Mouse (Mus musculus) hindbrain, embryonic 14.5 days (tissue): Measurements from ENCODE around the gene Muc5b. TPM values are rescaled to one million over a fixed set of nuclear protein-coding genes. Genes with fewer than 3 reads are reported as not detected.

Experiments used
- ATAC-seq: fragments of 200-750 bp; cut with Nextera tagmentation; 2 replicates; pipeline ENCODE4 v1.8.0; 2017; ENCODE audit warnings: moderate number of reproducible peaks, mild to moderate bottlenecking, moderate TSS enrichment, moderate library complexity; ENCODE audit not compliant: low FRiP score
- DNase-seq: peaks from one replicate; pipeline ENCODE4 v3.0.0-alpha.2; 2015; ENCODE audit warnings: low spot score
- H3K27ac ChIP-seq: fragments of 300-500 bp; sonication (generic); 2 replicates; pipeline ENCODE4 v1.5.1; 2014; ENCODE audit warnings: mild to moderate bottlenecking, moderate library complexity
- H3K27me3 ChIP-seq: fragments of 300-500 bp; sonication (generic); 2 replicates; pipeline ENCODE4 v1.6.1; 2014; ENCODE audit warnings: mild to moderate bottlenecking, low read length, mixed read lengths; ENCODE audit not compliant: control insufficient read depth, insufficient read depth
- H3K36me3 ChIP-seq: fragments of 300-500 bp; sonication (generic); replicated peaks from 2 replicates; pipeline ENCODE4 v1.6.1; 2014; ENCODE audit not compliant: control insufficient read depth, insufficient read depth
- H3K4me1 ChIP-seq: fragments of 300-500 bp; sonication (generic); replicated peaks from 2 replicates; pipeline ENCODE4 v1.6.1; 2014; ENCODE audit warnings: antibody characterized with exemption, low read length, mixed read lengths; ENCODE audit not compliant: control insufficient read depth, insufficient read depth
- H3K4me2 ChIP-seq: fragments of 300-500 bp; sonication (generic); replicated peaks from 2 replicates; pipeline ENCODE4 v1.6.1; 2014; ENCODE audit warnings: mild to moderate bottlenecking, moderate library complexity
- H3K4me3 ChIP-seq: fragments of 300-500 bp; sonication (generic); replicated peaks from 2 replicates; pipeline ENCODE4 v1.5.1; 2014; ENCODE audit warnings: mild to moderate bottlenecking, low read length
- H3K9ac ChIP-seq: fragments of 300-500 bp; sonication (generic); 2 replicates; pipeline ENCODE4 v1.6.1; 2014
- H3K9me3 ChIP-seq: fragments of 300-500 bp; sonication (generic); 2 replicates; pipeline ENCODE4 v1.6.1; 2016; ENCODE audit warnings: low read length; ENCODE audit not compliant: control insufficient read depth
- WGBS: fragments of 180-500 bp; shearing (Covaris S2); extraction: QIAGEN DNeasy Blood & Tissue Kit; methylation state at CpG from one replicate; pipeline ENCODE4 v1.1.7; 2014; 5-methylcytosine and 5-hydroxymethylcytosine counted together
- polyA plus RNA-seq: library from polyadenylated mRNA; unstranded; fragments of >200 nt; fragmentation: Nextera tagmentation; extraction: Ambion mirVana; gene quantifications from 2 replicates; pipeline ENCODE4 v1.2.1, GENCODE M21; 2014

Gene Muc5b
- polyA plus RNA-seq, 1 experiment from 2014 or later: 0.03 TPM

- ATAC-seq: no peak
- Histone ChIP-seq H3K4me3 (no peak overlapping the region), H3K9me3 (no peaks in the 10 kb centered on the region), H3K4me2 (no peak overlapping the region), H3K4me1 (no peaks in the 10 kb centered on the region), H3K36me3 (peaks cover 76% of the 10 kb centered on the region), H3K27me3 (no peaks in the 10 kb centered on the region), H3K9ac (no peak overlapping the region), H3K27ac (no peak overlapping the region)
- whole genome bisulfite sequencing: 95% methylated on average over 2 of the region's 2 CpGs
- no peak for DNase-seq
These were observed 39.9 kb downstream of the Muc5b start for GRCm38 (mm10) chr7:141878813-141879212.

GRCm38 (mm10) chr7:141892151-141892550 is 53.3 kb downstream of the Muc5b start:
- Histone ChIP-seq H3K9ac (no peak overlapping the region), H3K4me3 (no peak overlapping the region), H3K27me3 (no peaks in the 10 kb centered on the region), H3K4me2 (no peak overlapping the region), H3K36me3 (peaks cover 58% of the 10 kb centered on the region), H3K4me1 (no peaks in the 10 kb centered on the region), H3K9me3 (no peaks in the 10 kb centered on the region), H3K27ac (no peak overlapping the region)
- ATAC-seq (no peak), DNase-seq (no peak)
- 97% methylated on average over 7 of the region's 7 CpGs for WGBS

GRCm38 (mm10) chr7:141901825-141902224 is 63.0 kb downstream of the Muc5b start:
- no peak for DNase-seq
- 1% methylated on average over 16 of the region's 16 CpGs for WGBS

GRCm38 (mm10) chr7:141902269-141902729 is 63.4 kb downstream of the Muc5b start:
- Histone ChIP-seq H3K4me2 (peak overlapping the region; percentile 94), H3K4me3 (peak overlapping the region; percentile 86), H3K27me3 (no peaks in the 10 kb centered on the region), H3K27ac (peak overlapping the region; percentile 84), H3K36me3 (no peaks in the 10 kb centered on the region), H3K4me1 (peaks cover 30% of the 10 kb centered on the region), H3K9ac (peak overlapping the region; percentile 89), H3K9me3 (no peaks in the 10 kb centered on the region)
- under 1% methylated on average over 44 of the region's 44 CpGs for WGBS
- ATAC-seq (peak; percentile 96), DNase-seq (peak; percentile 100)

More at GRCm38 (mm10) chr7:141901825-141902224, 63.0 kb downstream of the Muc5b start:
- H3K4me1 ChIP-seq: peaks cover 30% of the 10 kb centered on the region
- H3K27me3 ChIP-seq: no peaks in the 10 kb centered on the region
- H3K9me3 ChIP-seq: no peaks in the 10 kb centered on the region
- peak overlapping the region; percentile 86 for H3K4me3 ChIP-seq
- H3K9ac ChIP-seq: peak overlapping the region; percentile 89
- no peak; the same call in 1 of the 2 replicates for ATAC-seq
- H3K4me2 ChIP-seq: peak overlapping the region; percentile 94
- H3K27ac ChIP-seq: peak overlapping the region; percentile 83
- H3K36me3 ChIP-seq: no peaks in the 10 kb centered on the region

- WGBS: 70% methylated on average over 4 of the region's 4 CpGs
- peak overlapping the region; percentile 84 for H3K27ac ChIP-seq
- peak overlapping the region; percentile 45 for H3K9ac ChIP-seq
- H3K4me1 ChIP-seq: peaks cover 30% of the 10 kb centered on the region
- H3K9me3 ChIP-seq: no peaks in the 10 kb centered on the region
- H3K36me3 ChIP-seq: no peaks in the 10 kb centered on the region
- H3K4me3 ChIP-seq: peak overlapping the region; percentile 86
- H3K27me3 ChIP-seq: no peaks in the 10 kb centered on the region
- DNase-seq (peak; percentile 48), ATAC-seq (no peak)
- H3K4me2 ChIP-seq: peak overlapping the region; percentile 94
These were observed 63.9 kb downstream of the Muc5b start for GRCm38 (mm10) chr7:141902791-141903190.

GRCm38 (mm10) chr7:141908591-141908990 is 69.7 kb downstream of the Muc5b start:
- H3K27ac ChIP-seq: no peak overlapping the region
- H3K4me2 ChIP-seq: no peak overlapping the region
- no peak overlapping the region for H3K4me3 ChIP-seq
- DNase-seq (no peak), ATAC-seq (no peak)
- H3K4me1 ChIP-seq: no peaks in the 10 kb centered on the region
- no peaks in the 10 kb centered on the region for H3K36me3 ChIP-seq
- WGBS: 62% methylated on average over 6 of the region's 6 CpGs
- H3K9me3 ChIP-seq: no peaks in the 10 kb centered on the region
- H3K9ac ChIP-seq: no peak overlapping the region
- no peaks in the 10 kb centered on the region for H3K27me3 ChIP-seq

- Histone ChIP-seq H3K4me2 (no peak overlapping the region), H3K4me3 (no peak overlapping the region), H3K36me3 (no peaks in the 10 kb centered on the region), H3K9ac (no peak overlapping the region), H3K4me1 (no peaks in the 10 kb centered on the region), H3K9me3 (no peaks in the 10 kb centered on the region), H3K27me3 (no peaks in the 10 kb centered on the region), H3K27ac (no peak overlapping the region)
- ATAC-seq (no peak), DNase-seq (no peak)
- WGBS: 77% methylated on average over 3 of the region's 3 CpGs
These were observed 72.4 kb downstream of the Muc5b start for GRCm38 (mm10) chr7:141911305-141911704.

- WGBS: 90% methylated on average over 2 of the region's 2 CpGs
- Histone ChIP-seq H3K4me1 (no peaks in the 10 kb centered on the region), H3K9ac (no peak within 1 kb of the TSS), H3K36me3 (no peaks in the 10 kb centered on the region), H3K27me3 (no peaks in the 10 kb centered on the region), H3K9me3 (no peaks in the 10 kb centered on the region), H3K4me3 (no peak within 1 kb of the TSS), H3K27ac (no peak within 1 kb of the TSS), H3K4me2 (no peak within 1 kb of the TSS)
- no peak for DNase-seq
- ATAC-seq: no peak
These were observed 79.5 kb downstream of the Muc5b start, which contains the start of gene Tollip for GRCm38 (mm10) chr7:141918407-141918806. Gene Tollip, minus strand, starts transcription at chr7:141918507.
